Mouse (Mus musculus) monocyte, adult 2 months (primary cell): ENCODE measurements around the gene Gm17545.

Experiments used
- DNase-seq, 2 experiments: peaks; one replicate each; pipeline ENCODE4 v3.0.0; 2022; ENCODE audit warnings: low spot score in 2 of 2, low read depth in 1 of 2

Gene Gm17545

GRCm38 (mm10) chr9:22488963-22489362 lies 34.9 kb downstream of the Gm17545 start:
- no peak for DNase-seq

- no peak for DNase-seq
Measured at GRCm38 (mm10) chr9:22494203-22494807, 40.2 kb downstream of the Gm17545 start.

- no peak for DNase-seq
Measured at GRCm38 (mm10) chr9:22495133-22495532, 41.0 kb downstream of the Gm17545 start.

- DNase-seq: no peak
Measured at GRCm38 (mm10) chr9:22497021-22497767, 43.1 kb downstream of the Gm17545 start.

GRCm38 (mm10) chr9:22502972-22503371 lies 48.9 kb downstream of the Gm17545 start:
- DNase-seq: no peak

- no peak for DNase-seq
Measured at GRCm38 (mm10) chr9:22503581-22503980, 49.5 kb downstream of the Gm17545 start.

GRCm38 (mm10) chr9:22505574-22505973 lies 51.5 kb downstream of the Gm17545 start:
- DNase-seq: no peak
